Mouse (Mus musculus): ENCODE measurements around the gene Sema3f. TPM values are rescaled to one million over a fixed set of nuclear protein-coding genes. Genes with fewer than 3 reads are reported as not detected.
A peak's percentile ranks its signal among the peaks of the same experiment; 100 is the strongest.

The Sema3f gene
- total and polyA plus RNA-seq, 2 experiments from 2014 or later = 8.7 to 81.3 TPM

GRCm38 (mm10) chr9:107648767-107649166, 61.5 kb downstream of the Sema3f start:
- Histone ChIP-seq H3K27me3 (ENCODE audit: insufficient read depth, low read length) (no peaks in the 10 kb centered on the region), H3K9me3 (ENCODE audit: low read length) (no peaks in the 10 kb centered on the region), H3K4me1 (ENCODE audit: insufficient read depth, low read length) (peaks cover 12% of the 10 kb centered on the region; the same call in 1 of the 2 replicates), H3K4me3 (ENCODE audit: low read length) (no peak overlapping the region), H3K27ac (no peak overlapping the region), H3K36me3 (ENCODE audit: insufficient read depth, low read length) (no peaks in the 10 kb centered on the region), H3K9ac (replicated peaks; ENCODE audit: low read length) (no peak overlapping the region), H3K4me2 (ENCODE audit: low read depth, low read length) (no peak overlapping the region)
- 79% methylated on average over 3 of the region's 3 CpGs for WGBS
- DNase-seq (ENCODE audit: low spot score) (no peak), ATAC-seq (no peak)
- no peak for TF ChIP-seq CTCF (IDR thresholded peaks at IDR 0.05; ENCODE audit: low read depth)

GRCm38 (mm10) chr9:107646975-107647374, 63.3 kb downstream of the Sema3f start:
- Histone ChIP-seq H3K27ac (no peak overlapping the region), H3K27me3 (ENCODE audit: insufficient read depth, low read length) (no peaks in the 10 kb centered on the region), H3K4me1 (ENCODE audit: insufficient read depth, low read length) (peaks cover 12% of the 10 kb centered on the region; the same call in 1 of the 2 replicates), H3K4me2 (ENCODE audit: low read depth, low read length) (no peak overlapping the region), H3K36me3 (ENCODE audit: insufficient read depth, low read length) (no peaks in the 10 kb centered on the region), H3K9ac (replicated peaks; ENCODE audit: low read length) (no peak overlapping the region), H3K4me3 (ENCODE audit: low read length) (no peak overlapping the region), H3K9me3 (ENCODE audit: low read length) (no peaks in the 10 kb centered on the region)
- TF ChIP-seq CTCF (IDR thresholded peaks at IDR 0.05; ENCODE audit: low read depth) = peak; percentile 14; the same call in 1 of the 2 replicates
- ATAC-seq = no peak
- WGBS = 85% methylated on average over 6 of the region's 6 CpGs
- no peak for DNase-seq (ENCODE audit: low spot score)

GRCm38 (mm10) chr9:107645577-107645976, 64.7 kb downstream of the Sema3f start:
- TF ChIP-seq CTCF (IDR thresholded peaks at IDR 0.05; ENCODE audit: low read depth) = peak; percentile 98
- no peaks in the 10 kb centered on the region for H3K36me3 ChIP-seq (ENCODE audit: insufficient read depth, low read length)
- H3K27me3 ChIP-seq (ENCODE audit: insufficient read depth, low read length) = no peaks in the 10 kb centered on the region
- 15% methylated on average over 5 of the region's 5 CpGs for WGBS
- no peak overlapping the region for H3K4me2 ChIP-seq (ENCODE audit: low read depth, low read length)
- H3K27ac ChIP-seq = no peak overlapping the region
- no peaks in the 10 kb centered on the region for H3K9me3 ChIP-seq (ENCODE audit: low read length)
- peaks cover 9% of the 10 kb centered on the region; the same call in 1 of the 2 replicates for H3K4me1 ChIP-seq (ENCODE audit: insufficient read depth, low read length)
- H3K4me3 ChIP-seq (ENCODE audit: low read length) = no peak overlapping the region
- DNase-seq (ENCODE audit: low spot score) (peak; percentile 91), ATAC-seq (peak; percentile 59)
- H3K9ac ChIP-seq (replicated peaks; ENCODE audit: low read length) = no peak overlapping the region

DNA sequence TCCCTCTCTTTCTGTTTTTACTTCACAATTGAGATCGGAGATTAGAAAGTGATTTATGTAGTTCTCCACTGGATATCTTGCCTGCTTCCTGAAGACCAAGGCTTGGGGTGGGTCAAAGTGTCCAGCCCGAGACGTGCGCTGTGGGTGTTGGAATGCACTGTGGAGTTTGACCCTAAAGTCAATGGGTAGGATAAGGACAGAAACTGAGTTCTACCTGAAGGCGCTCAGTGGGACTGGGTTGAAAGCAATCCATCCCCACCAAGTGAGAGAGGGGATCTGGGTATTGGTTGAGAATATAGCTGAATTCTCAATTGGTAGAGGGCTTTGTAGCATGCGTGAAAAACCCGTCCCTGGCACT, 65.1 kb downstream of the Sema3f start:
- Histone ChIP-seq H3K9ac (replicated peaks; ENCODE audit: low read length) (peak overlapping the region; percentile 51; the same call in 1 of the 2 replicates), H3K27ac (no peak overlapping the region), H3K27me3 (ENCODE audit: insufficient read depth, low read length) (no peaks in the 10 kb centered on the region), H3K4me1 (ENCODE audit: insufficient read depth, low read length) (peaks cover 6% of the 10 kb centered on the region; the same call in 1 of the 2 replicates), H3K4me3 (ENCODE audit: low read length) (peak overlapping the region; percentile 34; the same call in 1 of the 2 replicates), H3K36me3 (ENCODE audit: insufficient read depth, low read length) (no peaks in the 10 kb centered on the region), H3K9me3 (ENCODE audit: low read length) (no peaks in the 10 kb centered on the region), H3K4me2 (ENCODE audit: low read depth, low read length) (peak overlapping the region; percentile 66)
- no peak for ATAC-seq
- no peak for DNase-seq (ENCODE audit: low spot score)
- WGBS = 57% methylated on average over 7 of the region's 7 CpGs
- no peak for TF ChIP-seq CTCF (IDR thresholded peaks at IDR 0.05; ENCODE audit: low read depth)

- no peaks in the 10 kb centered on the region for H3K27me3 ChIP-seq (ENCODE audit: insufficient read depth, low read length)
- peak; percentile 97 for TF ChIP-seq CTCF (IDR thresholded peaks at IDR 0.05; ENCODE audit: low read depth)
- peak overlapping the region; percentile 66 for H3K4me2 ChIP-seq (ENCODE audit: low read depth, low read length)
- peak overlapping the region; percentile 34 for H3K4me3 ChIP-seq (ENCODE audit: low read length)
- 5% methylated on average over 35 of the region's 35 CpGs for WGBS
- H3K9me3 ChIP-seq (ENCODE audit: low read length) = no peaks in the 10 kb centered on the region
- no peaks in the 10 kb centered on the region for H3K36me3 ChIP-seq (ENCODE audit: insufficient read depth, low read length)
- DNase-seq (ENCODE audit: low spot score) (peak; percentile 96), ATAC-seq (peak; percentile 86)
- 0 out of 2 replicates have a peak, but pooled peaks cover 1% of the 10 kb centered on the region for H3K4me1 ChIP-seq (ENCODE audit: insufficient read depth, low read length)
- peak overlapping the region; percentile 51 for H3K9ac ChIP-seq (replicated peaks; ENCODE audit: low read length)
- H3K27ac ChIP-seq = peak overlapping the region; percentile 66
These were observed 65.7 kb downstream of the Sema3f start for GRCm38 (mm10) chr9:107644495-107645152.

GRCm38 (mm10) chr9:107643544-107644214, 66.6 kb downstream of the Sema3f start:
- no peak for DNase-seq (ENCODE audit: low spot score)
- Histone ChIP-seq H3K36me3 (ENCODE audit: insufficient read depth, low read length) (no peaks in the 10 kb centered on the region), H3K4me1 (ENCODE audit: insufficient read depth, low read length) (no peaks in the 10 kb centered on the region), H3K9ac (replicated peaks; ENCODE audit: low read length) (peak overlapping the region; percentile 51; the same call in 1 of the 2 replicates), H3K9me3 (ENCODE audit: low read length) (no peaks in the 10 kb centered on the region), H3K4me2 (ENCODE audit: low read depth, low read length) (no peak overlapping the region), H3K27me3 (ENCODE audit: insufficient read depth, low read length) (no peaks in the 10 kb centered on the region), H3K27ac (no peak overlapping the region), H3K4me3 (ENCODE audit: low read length) (no peak overlapping the region)
- no peak for ATAC-seq
- TF ChIP-seq CTCF (IDR thresholded peaks at IDR 0.05; ENCODE audit: low read depth) = no peak
- WGBS = 92% methylated on average over 13 of the region's 13 CpGs

Data from hindbrain, postnatal 0 days (tissue).